Mouse (Mus musculus): ENCODE measurements at regions not wholly inside any gene's neighbourhood (a gene's known extent, or its start where the extent isn't known, plus 50 kb on each side); places are given as distances from the start of the nearest gene placed in this dataset.

- Histone ChIP-seq H3K27ac (ENCODE audit: low read depth, low read length) (no peak overlapping the region), H3K4me3 (ENCODE audit: low read length) (no peak overlapping the region), H3K27me3 (ENCODE audit: control insufficient read depth, insufficient read depth, low read length) (no peaks in the 10 kb centered on the region), H3K4me2 (replicated peaks; ENCODE audit: low read depth, low read length) (no peak overlapping the region), H3K9ac (ENCODE audit: low read depth, low read length) (no peak overlapping the region), H3K4me1 (ENCODE audit: control insufficient read depth, insufficient read depth, low read length) (no peaks in the 10 kb centered on the region), H3K36me3 (ENCODE audit: control insufficient read depth, insufficient read depth, low read length) (no peaks in the 10 kb centered on the region), H3K9me3 (ENCODE audit: control insufficient read depth, low read length) (no peaks in the 10 kb centered on the region)
- WGBS = 89% methylated on average over 4 of the region's 4 CpGs
- ATAC-seq (ENCODE audit: low FRiP score, low TSS enrichment) = no peak
These were observed 413.9 kb upstream of the Atp2b1 start for GRCm38 (mm10) chr10:98500315-98500714.

GRCm38 (mm10) chr10:98501566-98501965, 412.6 kb upstream of the Atp2b1 start:
- no peaks in the 10 kb centered on the region for H3K27me3 ChIP-seq (ENCODE audit: control insufficient read depth, insufficient read depth, low read length)
- WGBS = 84% methylated on average over 5 of the region's 5 CpGs
- H3K9ac ChIP-seq (ENCODE audit: low read depth, low read length) = no peak overlapping the region
- no peak overlapping the region for H3K4me2 ChIP-seq (replicated peaks; ENCODE audit: low read depth, low read length)
- no peak for ATAC-seq (ENCODE audit: low FRiP score, low TSS enrichment)
- H3K9me3 ChIP-seq (ENCODE audit: control insufficient read depth, low read length) = no peaks in the 10 kb centered on the region
- H3K27ac ChIP-seq (ENCODE audit: low read depth, low read length) = no peak overlapping the region
- H3K4me1 ChIP-seq (ENCODE audit: control insufficient read depth, insufficient read depth, low read length) = no peaks in the 10 kb centered on the region
- no peaks in the 10 kb centered on the region for H3K36me3 ChIP-seq (ENCODE audit: control insufficient read depth, insufficient read depth, low read length)
- no peak overlapping the region for H3K4me3 ChIP-seq (ENCODE audit: low read length)

- Histone ChIP-seq H3K4me3 (ENCODE audit: low read length) (no peak overlapping the region), H3K4me1 (ENCODE audit: control insufficient read depth, insufficient read depth, low read length) (no peaks in the 10 kb centered on the region), H3K4me2 (replicated peaks; ENCODE audit: low read depth, low read length) (no peak overlapping the region), H3K27me3 (ENCODE audit: control insufficient read depth, insufficient read depth, low read length) (no peaks in the 10 kb centered on the region), H3K9ac (ENCODE audit: low read depth, low read length) (no peak overlapping the region), H3K9me3 (ENCODE audit: control insufficient read depth, low read length) (no peaks in the 10 kb centered on the region), H3K27ac (ENCODE audit: low read depth, low read length) (no peak overlapping the region), H3K36me3 (ENCODE audit: control insufficient read depth, insufficient read depth, low read length) (no peaks in the 10 kb centered on the region)
- 88% methylated on average over 3 of the region's 3 CpGs for WGBS
- no peak for ATAC-seq (ENCODE audit: low FRiP score, low TSS enrichment)
These were observed 409.7 kb upstream of the Atp2b1 start for GRCm38 (mm10) chr10:98504524-98504923.

GRCm38 (mm10) chr10:98508515-98509143, 405.6 kb upstream of the Atp2b1 start:
- Histone ChIP-seq H3K36me3 (ENCODE audit: control insufficient read depth, insufficient read depth, low read length) (no peaks in the 10 kb centered on the region), H3K9me3 (ENCODE audit: control insufficient read depth, low read length) (no peaks in the 10 kb centered on the region), H3K4me2 (replicated peaks; ENCODE audit: low read depth, low read length) (no peak overlapping the region), H3K9ac (ENCODE audit: low read depth, low read length) (no peak overlapping the region), H3K27me3 (ENCODE audit: control insufficient read depth, insufficient read depth, low read length) (no peaks in the 10 kb centered on the region), H3K4me3 (ENCODE audit: low read length) (no peak overlapping the region), H3K27ac (ENCODE audit: low read depth, low read length) (no peak overlapping the region), H3K4me1 (ENCODE audit: control insufficient read depth, insufficient read depth, low read length) (no peaks in the 10 kb centered on the region)
- WGBS = 69% methylated on average over 5 of the region's 5 CpGs
- no peak for ATAC-seq (ENCODE audit: low FRiP score, low TSS enrichment)

DNA sequence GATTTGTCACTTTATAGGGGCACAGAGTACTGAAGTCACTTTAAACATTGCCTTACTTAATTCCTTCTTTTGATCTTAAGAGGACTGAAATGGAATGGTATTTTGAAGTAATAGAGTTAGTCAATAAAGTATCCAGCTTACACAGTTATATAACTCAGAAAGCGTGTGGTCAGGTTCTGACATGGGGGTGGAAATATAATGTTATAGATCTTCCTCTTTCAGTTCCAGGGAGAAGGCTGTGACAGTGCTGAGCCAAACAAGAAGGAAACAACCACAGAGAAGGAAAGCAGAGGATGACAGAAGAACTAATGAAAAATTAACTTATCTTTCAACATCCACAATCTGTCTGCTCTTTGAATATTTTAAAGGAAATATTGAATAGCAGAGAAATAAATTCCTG, 399.4 kb upstream of the Atp2b1 start:
- H3K4me1 ChIP-seq (ENCODE audit: control insufficient read depth, insufficient read depth, low read length) = no peaks in the 10 kb centered on the region

DNA sequence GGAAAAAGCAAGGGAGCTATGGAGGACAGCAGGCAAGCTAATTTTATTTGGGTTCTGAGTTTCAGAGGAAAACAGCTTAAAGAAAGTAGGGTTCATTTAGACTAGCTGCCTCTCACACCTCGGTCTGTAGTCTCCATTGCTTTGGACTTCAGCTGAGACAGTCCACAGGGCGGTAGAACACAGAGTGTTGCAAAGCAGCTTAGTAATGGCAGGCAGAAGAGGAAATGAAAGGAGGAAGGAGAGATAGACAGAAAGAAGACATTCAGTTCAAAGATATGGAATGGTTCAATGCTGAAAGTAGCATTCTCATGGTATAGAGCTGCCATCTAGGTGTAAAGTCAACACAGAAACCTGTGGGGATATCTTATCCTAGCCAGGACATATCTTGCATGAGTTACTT, 396.6 kb upstream of the Atp2b1 start:
- no peaks in the 10 kb centered on the region for H3K9me3 ChIP-seq (ENCODE audit: control insufficient read depth, low read length)
- H3K27ac ChIP-seq (ENCODE audit: low read depth, low read length) = no peak overlapping the region
- H3K9ac ChIP-seq (ENCODE audit: low read depth, low read length) = no peak overlapping the region
- no peaks in the 10 kb centered on the region for H3K27me3 ChIP-seq (ENCODE audit: control insufficient read depth, insufficient read depth, low read length)
- no peak overlapping the region for H3K4me2 ChIP-seq (replicated peaks; ENCODE audit: low read depth, low read length)
- no peak for ATAC-seq (ENCODE audit: low FRiP score, low TSS enrichment)
- no peaks in the 10 kb centered on the region for H3K36me3 ChIP-seq (ENCODE audit: control insufficient read depth, insufficient read depth, low read length)
- 94% methylated on average over 2 of the region's 2 CpGs for whole genome bisulfite sequencing
- no peaks in the 10 kb centered on the region for H3K4me1 ChIP-seq (ENCODE audit: control insufficient read depth, insufficient read depth, low read length)
- no peak overlapping the region for H3K4me3 ChIP-seq (ENCODE audit: low read length)

More for the DNA sequence above, 399.4 kb upstream of the Atp2b1 start:
- no peak overlapping the region for H3K27ac ChIP-seq (ENCODE audit: low read depth, low read length)
- no peaks in the 10 kb centered on the region for H3K9me3 ChIP-seq (ENCODE audit: control insufficient read depth, low read length)
- ATAC-seq (ENCODE audit: low FRiP score, low TSS enrichment) = no peak
- WGBS = 74% methylated on average over 1 of the region's 1 CpGs
- no peak overlapping the region for H3K4me2 ChIP-seq (replicated peaks; ENCODE audit: low read depth, low read length)
- H3K4me3 ChIP-seq (ENCODE audit: low read length) = no peak overlapping the region
- no peaks in the 10 kb centered on the region for H3K36me3 ChIP-seq (ENCODE audit: control insufficient read depth, insufficient read depth, low read length)
- no peak overlapping the region for H3K9ac ChIP-seq (ENCODE audit: low read depth, low read length)
- H3K27me3 ChIP-seq (ENCODE audit: control insufficient read depth, insufficient read depth, low read length) = no peaks in the 10 kb centered on the region

- no peaks in the 10 kb centered on the region for H3K27me3 ChIP-seq (ENCODE audit: control insufficient read depth, insufficient read depth, low read length)
These were observed 384.6 kb upstream of the Atp2b1 start for GRCm38 (mm10) chr10:98529565-98529964.

GRCm38 (mm10) chr10:98531425-98531824, 382.8 kb upstream of the Atp2b1 start:
- Histone ChIP-seq H3K9ac (ENCODE audit: low read depth, low read length) (no peak overlapping the region), H3K9me3 (ENCODE audit: control insufficient read depth, low read length) (no peaks in the 10 kb centered on the region), H3K27me3 (ENCODE audit: control insufficient read depth, insufficient read depth, low read length) (no peaks in the 10 kb centered on the region), H3K36me3 (ENCODE audit: control insufficient read depth, insufficient read depth, low read length) (no peaks in the 10 kb centered on the region), H3K27ac (ENCODE audit: low read depth, low read length) (no peak overlapping the region), H3K4me1 (ENCODE audit: control insufficient read depth, insufficient read depth, low read length) (no peaks in the 10 kb centered on the region), H3K4me3 (ENCODE audit: low read length) (no peak overlapping the region), H3K4me2 (replicated peaks; ENCODE audit: low read depth, low read length) (no peak overlapping the region)
- ATAC-seq (ENCODE audit: low FRiP score, low TSS enrichment) = no peak
- WGBS = 89% methylated on average over 4 of the region's 4 CpGs

More at GRCm38 (mm10) chr10:98529565-98529964, 384.6 kb upstream of the Atp2b1 start:
- H3K4me2 ChIP-seq (replicated peaks; ENCODE audit: low read depth, low read length) = no peak overlapping the region
- H3K4me1 ChIP-seq (ENCODE audit: control insufficient read depth, insufficient read depth, low read length) = no peaks in the 10 kb centered on the region
- ATAC-seq (ENCODE audit: low FRiP score, low TSS enrichment) = no peak
- no peak overlapping the region for H3K9ac ChIP-seq (ENCODE audit: low read depth, low read length)
- H3K36me3 ChIP-seq (ENCODE audit: control insufficient read depth, insufficient read depth, low read length) = no peaks in the 10 kb centered on the region
- no peaks in the 10 kb centered on the region for H3K9me3 ChIP-seq (ENCODE audit: control insufficient read depth, low read length)
- H3K4me3 ChIP-seq (ENCODE audit: low read length) = no peak overlapping the region
- WGBS = 85% methylated on average over 4 of the region's 4 CpGs
- H3K27ac ChIP-seq (ENCODE audit: low read depth, low read length) = no peak overlapping the region

GRCm38 (mm10) chr10:98538706-98539105, 375.5 kb upstream of the Atp2b1 start:
- H3K9ac ChIP-seq (ENCODE audit: low read depth, low read length) = no peak overlapping the region
- no peaks in the 10 kb centered on the region for H3K27me3 ChIP-seq (ENCODE audit: control insufficient read depth, insufficient read depth, low read length)
- no peak overlapping the region for H3K4me3 ChIP-seq (ENCODE audit: low read length)
- no peak for ATAC-seq (ENCODE audit: low FRiP score, low TSS enrichment)
- H3K9me3 ChIP-seq (ENCODE audit: control insufficient read depth, low read length) = no peaks in the 10 kb centered on the region
- no peak overlapping the region for H3K4me2 ChIP-seq (replicated peaks; ENCODE audit: low read depth, low read length)
- WGBS = 63% methylated on average over 1 of the region's 1 CpGs
- no peaks in the 10 kb centered on the region for H3K4me1 ChIP-seq (ENCODE audit: control insufficient read depth, insufficient read depth, low read length)
- H3K36me3 ChIP-seq (ENCODE audit: control insufficient read depth, insufficient read depth, low read length) = no peaks in the 10 kb centered on the region
- no peak overlapping the region for H3K27ac ChIP-seq (ENCODE audit: low read depth, low read length)
